Mouse (Mus musculus): ENCODE results near the gene Pde12.
A peak's percentile ranks its signal among the peaks of the same experiment; 100 is the strongest.
"Not testable (repeated sequence)": the region's sequence is repeated elsewhere in the genome, so short reads cannot be mapped to it uniquely, and the experiment has no call there.

Pde12 gene

GRCm38 (mm10) chr14:26669292-26670073, at the start of gene Pde12:
Gene Pde12 (minus strand): TSS chr14:26669883.
- peak; percentile 88 to 90 for DNase-seq (ENCODE audit: low spot score in 2 of 2)

- DNase-seq (ENCODE audit: low spot score in 2 of 2): not testable (repeated sequence)
Observed at GRCm38 (mm10) chr14:26705246-26705645, 35.6 kb upstream of the Pde12 start.

- DNase-seq (ENCODE audit: low spot score in 2 of 2): no peak
Observed at GRCm38 (mm10) chr14:26697912-26698311, 28.2 kb upstream of the Pde12 start.

DNA sequence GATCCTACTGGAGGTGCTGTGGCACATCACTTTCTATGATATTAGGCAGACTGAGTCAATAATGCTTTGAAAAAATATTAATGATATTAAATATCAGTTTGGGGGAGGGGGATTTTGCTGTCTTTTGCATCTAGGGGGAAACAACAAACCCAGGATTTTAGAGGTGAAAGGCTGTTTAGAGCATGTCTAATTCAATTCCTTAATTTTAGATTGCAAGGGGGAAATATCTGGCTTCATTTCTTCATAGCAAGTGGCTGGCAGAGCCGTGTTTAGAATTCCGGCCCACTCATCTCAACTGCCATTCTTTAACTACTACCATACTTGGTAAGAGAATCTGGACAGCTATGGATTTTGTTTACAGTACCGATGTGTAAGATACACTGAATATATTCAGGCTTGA, 23.3 kb upstream of the Pde12 start, which contains the start of gene Dnah12:
Gene Dnah12 (plus strand): TSS at position 301 of the 400 bp plus-strand sequence.
- DNase-seq (ENCODE audit: low spot score in 2 of 2): no peak

GRCm38 (mm10) chr14:26691363-26691762, 21.7 kb upstream of the Pde12 start:
- DNase-seq (ENCODE audit: low spot score in 2 of 2): no peak

GRCm38 (mm10) chr14:26690727-26691126, 21.0 kb upstream of the Pde12 start:
- DNase-seq (ENCODE audit: low spot score in 2 of 2): no peak

DNA sequence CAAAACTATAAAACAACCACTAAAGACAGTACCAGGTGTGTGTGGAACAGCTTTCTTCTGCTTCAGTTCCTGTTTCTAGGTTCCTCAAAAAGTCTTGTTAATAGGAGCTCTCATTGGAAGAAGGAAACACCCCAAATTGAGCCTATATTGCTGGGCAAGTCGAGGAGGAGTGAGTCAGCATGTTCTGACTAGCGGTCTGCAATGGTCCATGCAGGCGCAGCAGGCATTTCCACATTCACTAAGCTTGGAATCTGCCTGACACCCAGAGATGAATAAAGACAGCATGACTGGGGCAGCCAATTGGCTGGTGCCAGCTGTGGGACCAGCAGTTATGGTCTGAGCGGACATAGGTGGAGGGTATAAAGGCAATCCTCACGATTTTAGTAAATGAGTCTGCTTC, 6.1 kb upstream of the Pde12 start:
- DNase-seq (ENCODE audit: low spot score in 2 of 2): no peak

- DNase-seq (ENCODE audit: low spot score in 2 of 2): no peak
Observed at GRCm38 (mm10) chr14:26675371-26675770, 5.7 kb upstream of the Pde12 start.

DNA sequence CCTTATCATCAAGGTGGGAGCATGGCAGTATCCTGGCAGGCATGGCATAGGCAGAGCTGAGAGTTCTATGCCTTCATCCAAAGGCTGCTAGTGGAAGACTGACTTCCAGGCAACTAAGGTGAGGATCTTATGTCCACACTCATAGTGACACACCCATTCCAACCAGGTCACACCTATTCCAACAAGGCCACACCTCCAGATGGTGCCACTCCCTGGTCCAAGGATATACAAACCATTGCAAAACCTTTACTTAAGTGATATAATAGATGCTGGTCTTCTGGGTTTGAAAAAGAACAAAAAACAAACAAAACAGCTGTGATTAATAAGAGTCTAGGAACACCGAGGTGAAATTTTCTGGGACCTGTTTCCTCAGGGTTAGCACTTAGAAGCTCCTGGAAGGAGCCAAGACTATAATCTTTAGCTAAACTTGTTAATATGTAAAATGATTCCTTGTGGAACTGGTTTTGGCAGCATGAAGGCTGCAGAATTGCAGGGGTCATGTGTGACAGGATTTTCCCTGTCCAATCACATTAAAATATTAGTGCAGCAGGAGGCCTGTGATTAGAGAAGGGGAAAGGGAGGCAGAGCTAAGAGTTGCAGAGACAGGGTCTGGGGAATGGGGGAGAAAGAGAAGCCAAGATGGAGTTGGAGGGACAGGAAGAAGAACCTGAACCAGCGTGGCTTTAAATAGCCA, 4.9 kb upstream of the Pde12 start:
- DNase-seq (ENCODE audit: low spot score in 2 of 2): not testable (repeated sequence)

- DNase-seq (ENCODE audit: low spot score in 2 of 2): not testable (repeated sequence)
Observed at GRCm38 (mm10) chr14:26671870-26672615, 2.4 kb upstream of the Pde12 start.

GRCm38 (mm10) chr14:26670964-26671363, 1.3 kb upstream of the Pde12 start:
- DNase-seq (ENCODE audit: low spot score in 2 of 2): no peak

GRCm38 (mm10) chr14:26668371-26669291, 1.1 kb downstream of the Pde12 start:
- peak; percentile 55 to 67 for DNase-seq (ENCODE audit: low spot score in 2 of 2)

DNA sequence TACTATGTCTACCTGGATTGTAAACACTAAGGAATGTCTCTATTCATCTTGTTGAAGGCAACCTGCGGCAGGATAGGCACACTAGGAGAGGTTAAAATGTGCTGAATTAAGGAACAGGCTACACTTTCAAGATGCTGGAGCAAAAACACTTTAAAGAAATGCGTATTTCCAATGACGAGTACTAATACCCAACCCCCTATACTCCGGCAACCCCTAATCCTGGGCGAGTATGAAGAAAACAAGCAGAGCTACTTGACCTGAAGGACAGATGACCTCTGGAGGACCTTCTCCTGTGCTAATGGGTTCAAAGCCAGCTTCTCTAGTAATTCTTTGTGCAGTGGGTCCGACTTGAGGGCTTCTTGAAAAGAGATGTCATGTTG, 1.7 kb downstream of the Pde12 start:
- DNase-seq (ENCODE audit: low spot score in 2 of 2): no peak

- no peak for DNase-seq (ENCODE audit: low spot score in 2 of 2)
Observed at GRCm38 (mm10) chr14:26663851-26664250, 5.8 kb downstream of the Pde12 start.

DNA sequence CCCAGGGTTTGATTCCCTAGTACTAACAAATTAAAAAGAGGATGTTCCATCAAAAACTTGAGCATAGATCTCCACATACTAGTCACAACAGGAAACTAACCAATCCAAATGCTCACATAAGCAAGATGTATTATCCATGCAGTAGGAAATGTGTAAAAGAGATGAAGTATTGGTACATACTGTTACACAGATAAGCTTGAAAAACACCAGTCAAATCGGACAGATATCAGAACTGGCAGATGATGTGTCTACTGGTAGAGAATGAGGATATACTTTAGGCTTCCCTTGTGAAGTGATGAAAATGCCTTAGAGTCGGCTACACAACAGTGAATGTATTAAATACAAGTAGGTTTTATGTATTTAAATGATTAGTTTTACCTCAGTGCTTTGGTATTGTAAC, 7.2 kb downstream of the Pde12 start:
- DNase-seq (ENCODE audit: low spot score in 2 of 2): no peak

DNA sequence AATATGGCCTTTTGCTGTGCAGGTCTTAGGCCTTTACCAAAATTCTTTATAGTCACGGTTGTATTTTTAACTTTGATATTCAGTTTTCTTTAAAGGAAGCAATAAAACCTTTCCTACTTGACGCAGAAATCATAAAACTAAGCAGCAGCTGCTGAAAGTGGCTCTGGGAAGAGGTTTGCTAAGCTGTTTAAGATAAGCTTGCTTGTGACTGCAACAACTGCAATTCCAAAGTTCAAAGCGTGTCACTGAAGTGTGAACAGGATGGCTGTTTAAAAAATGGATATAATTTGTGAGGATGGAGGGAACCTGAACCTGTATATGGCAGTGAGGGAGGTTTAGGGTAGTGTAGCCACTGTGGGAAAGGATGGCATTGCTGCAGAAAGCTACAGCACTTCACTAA, 7.7 kb downstream of the Pde12 start:
- DNase-seq (ENCODE audit: low spot score in 2 of 2): no peak

GRCm38 (mm10) chr14:26660233-26660632, 9.4 kb downstream of the Pde12 start:
- no peak for DNase-seq (ENCODE audit: low spot score in 2 of 2)

GRCm38 (mm10) chr14:26658178-26658577, 11.5 kb downstream of the Pde12 start:
- no peak for DNase-seq (ENCODE audit: low spot score in 2 of 2)

GRCm38 (mm10) chr14:26651901-26652300, 17.8 kb downstream of the Pde12 start:
- DNase-seq (ENCODE audit: low spot score in 2 of 2): no peak

DNA sequence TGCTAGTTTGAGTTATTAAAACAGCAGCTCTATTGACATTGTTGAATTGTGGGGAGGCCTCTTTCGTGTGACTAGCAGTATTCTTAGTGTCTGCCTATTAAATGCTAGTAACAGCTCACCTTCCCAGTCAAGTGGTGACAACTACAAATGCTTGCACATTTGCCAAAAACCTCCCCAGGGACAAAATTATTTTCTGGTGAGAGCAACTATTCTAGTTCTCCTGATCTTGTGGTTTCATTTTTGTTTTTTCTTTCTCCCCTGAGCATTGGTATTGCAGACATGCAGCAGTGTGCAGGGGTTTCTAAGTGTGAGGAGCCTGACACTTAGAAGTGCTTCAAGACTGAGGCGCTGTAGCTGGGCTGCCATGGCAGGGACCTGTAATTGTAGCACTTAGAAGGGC, 21.9 kb downstream of the Pde12 start:
- DNase-seq (ENCODE audit: low spot score in 2 of 2): no peak

DNA sequence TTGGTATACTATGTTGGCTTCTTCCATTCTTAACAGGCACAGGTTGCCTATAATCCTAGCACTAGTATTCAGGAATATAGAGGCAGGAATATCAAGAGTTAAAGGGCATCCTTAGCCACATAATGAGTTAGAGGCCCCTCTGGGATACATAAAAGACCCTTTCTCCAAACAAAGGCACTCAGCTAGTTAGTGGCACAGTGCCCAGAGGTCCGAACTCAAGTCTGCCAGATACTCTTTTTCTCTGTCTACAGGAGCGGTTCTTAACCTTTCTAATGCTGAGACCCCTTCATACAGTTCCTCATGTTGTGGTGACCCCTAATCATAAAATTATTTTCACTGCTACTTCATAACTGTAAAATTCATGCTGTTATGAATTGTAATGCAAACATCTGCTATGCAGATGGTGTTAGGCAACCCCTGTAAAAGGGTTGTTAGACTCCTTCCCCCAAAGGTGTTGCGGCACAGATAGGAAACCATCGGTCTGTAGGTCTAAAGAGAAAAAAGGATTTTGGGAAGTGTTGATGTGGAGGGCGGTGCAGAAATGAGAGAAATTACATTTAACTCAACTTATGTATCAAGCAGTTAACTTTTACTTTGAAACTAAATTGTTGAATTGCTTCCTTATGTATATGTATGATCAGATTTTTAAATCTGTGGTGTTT, 23.6 kb downstream of the Pde12 start:
- no peak for DNase-seq (ENCODE audit: low spot score in 2 of 2)
